Mouse (Mus musculus): ENCODE data around the gene Axin2. TPM values are rescaled to one million over a fixed set of nuclear protein-coding genes. Genes with fewer than 3 reads are reported as not detected.

Gene Axin2
- polyA plus RNA-seq, 1 experiment from 2014 or later = 5.1 TPM

DNA sequence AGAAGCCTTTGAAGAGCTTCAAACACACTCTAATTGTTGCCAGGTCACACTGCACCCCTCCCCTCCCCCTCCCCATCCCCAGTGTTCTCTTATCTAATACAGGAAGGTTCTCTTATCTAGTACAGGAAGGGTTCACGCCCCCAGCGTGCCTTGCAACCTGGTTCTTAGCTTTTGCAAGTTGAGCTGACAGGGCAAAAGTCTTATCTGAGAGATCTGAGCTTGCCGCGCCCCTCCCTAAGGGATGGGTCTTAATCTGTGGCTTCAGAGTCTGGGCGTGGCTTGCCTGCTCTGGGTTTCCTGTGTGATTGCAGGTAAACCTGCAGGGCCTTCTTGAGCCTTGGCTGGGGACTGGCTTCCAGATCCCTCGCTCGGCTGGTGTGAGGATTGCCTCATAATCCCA is 9.2 kb upstream of the Axin2 start:
- DNase-seq (ENCODE audit: low spot score) = peak; percentile 82
- Histone ChIP-seq H3K36me3 (no peaks in the 10 kb centered on the region), H3K27me3 (ENCODE audit: insufficient read depth, poor library complexity, severe bottlenecking) (peaks cover 43% of the 10 kb centered on the region), H3K27ac (peak overlapping the region; percentile 52; the same call in 1 of the 2 replicates), H3K4me1 (peaks cover 33% of the 10 kb centered on the region), H3K4me3 (peak overlapping the region; percentile 56), H3K9me3 (no peaks in the 10 kb centered on the region)
- WGBS = 14% methylated on average over 7 of the region's 7 CpGs

DNA sequence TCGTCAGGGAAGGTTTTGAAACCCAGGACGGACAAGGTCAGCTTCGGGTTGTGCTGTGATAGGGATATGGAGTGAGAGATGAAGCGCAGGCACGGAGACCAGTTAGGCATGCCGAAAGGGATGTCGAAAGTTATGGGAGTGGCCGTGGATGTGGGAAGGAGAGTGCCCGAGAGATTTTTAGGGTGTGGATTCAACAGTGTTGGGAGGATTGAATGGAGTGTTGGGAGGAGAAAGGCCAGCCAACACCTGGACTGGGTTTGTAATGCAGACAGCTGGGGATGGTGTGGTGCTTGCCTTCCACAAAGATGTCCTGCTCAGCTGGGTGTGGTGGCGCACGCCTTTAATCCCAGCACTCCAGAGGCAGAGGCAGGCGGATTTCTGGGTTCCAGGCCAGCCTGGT is 8.0 kb upstream of the Axin2 start:
- Histone ChIP-seq H3K36me3 (no peaks in the 10 kb centered on the region), H3K27me3 (ENCODE audit: insufficient read depth, poor library complexity, severe bottlenecking) (peaks cover 36% of the 10 kb centered on the region), H3K4me1 (peaks cover 24% of the 10 kb centered on the region), H3K4me3 (no peak overlapping the region), H3K27ac (no peak overlapping the region), H3K9me3 (no peaks in the 10 kb centered on the region)
- DNase-seq (ENCODE audit: low spot score) = no peak
- 90% methylated on average over 12 of the region's 12 CpGs for whole genome bisulfite sequencing

DNA sequence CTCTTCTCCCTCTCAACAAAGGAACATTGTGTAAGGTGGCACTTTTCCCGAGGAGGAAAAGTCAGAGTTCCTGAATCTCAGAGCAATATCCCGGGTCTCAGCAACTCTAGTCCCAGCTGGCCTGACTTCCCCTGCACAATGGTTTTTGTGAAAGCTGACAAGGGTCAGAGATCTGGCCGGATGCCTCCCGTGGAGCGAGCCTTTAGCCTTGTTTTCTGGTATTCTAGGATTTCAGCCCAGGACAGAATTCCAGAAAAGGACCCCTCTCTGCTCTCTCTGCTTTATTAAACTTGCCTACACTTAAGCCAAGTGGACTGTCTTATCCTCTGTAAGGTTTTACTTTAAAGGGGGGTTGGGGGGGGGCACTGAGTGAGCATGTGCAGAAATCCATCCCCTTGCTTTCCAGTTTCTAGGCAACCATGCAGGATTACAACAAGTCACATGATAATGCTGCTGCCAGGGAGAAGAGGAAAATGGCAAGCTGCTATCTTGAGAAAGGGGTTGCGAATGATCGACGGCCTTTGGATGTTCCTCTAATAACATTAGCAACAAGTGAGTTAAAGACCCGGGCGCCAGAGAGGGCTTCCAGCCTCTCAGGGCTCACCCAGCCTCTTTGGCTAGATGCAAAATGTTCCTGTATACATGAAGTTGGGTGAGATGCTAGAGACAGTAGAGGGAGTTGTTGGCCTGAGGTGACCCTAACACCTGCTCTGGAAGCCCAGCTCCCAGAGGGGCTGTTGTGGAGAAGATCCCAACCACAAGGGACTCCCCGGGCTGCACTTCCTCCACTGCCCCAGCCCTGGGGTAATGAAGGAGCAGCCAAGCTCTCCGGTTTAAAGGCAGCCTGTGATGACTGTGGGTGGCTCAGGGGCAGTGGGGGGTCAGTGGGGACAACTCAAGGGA is 2.5 kb upstream of the Axin2 start:
- no peak for DNase-seq (ENCODE audit: low spot score)
- H3K27ac ChIP-seq = peak overlapping the region; percentile 36; the same call in 1 of the 2 replicates
- whole genome bisulfite sequencing = 24% methylated on average over 12 of the region's 12 CpGs

DNA sequence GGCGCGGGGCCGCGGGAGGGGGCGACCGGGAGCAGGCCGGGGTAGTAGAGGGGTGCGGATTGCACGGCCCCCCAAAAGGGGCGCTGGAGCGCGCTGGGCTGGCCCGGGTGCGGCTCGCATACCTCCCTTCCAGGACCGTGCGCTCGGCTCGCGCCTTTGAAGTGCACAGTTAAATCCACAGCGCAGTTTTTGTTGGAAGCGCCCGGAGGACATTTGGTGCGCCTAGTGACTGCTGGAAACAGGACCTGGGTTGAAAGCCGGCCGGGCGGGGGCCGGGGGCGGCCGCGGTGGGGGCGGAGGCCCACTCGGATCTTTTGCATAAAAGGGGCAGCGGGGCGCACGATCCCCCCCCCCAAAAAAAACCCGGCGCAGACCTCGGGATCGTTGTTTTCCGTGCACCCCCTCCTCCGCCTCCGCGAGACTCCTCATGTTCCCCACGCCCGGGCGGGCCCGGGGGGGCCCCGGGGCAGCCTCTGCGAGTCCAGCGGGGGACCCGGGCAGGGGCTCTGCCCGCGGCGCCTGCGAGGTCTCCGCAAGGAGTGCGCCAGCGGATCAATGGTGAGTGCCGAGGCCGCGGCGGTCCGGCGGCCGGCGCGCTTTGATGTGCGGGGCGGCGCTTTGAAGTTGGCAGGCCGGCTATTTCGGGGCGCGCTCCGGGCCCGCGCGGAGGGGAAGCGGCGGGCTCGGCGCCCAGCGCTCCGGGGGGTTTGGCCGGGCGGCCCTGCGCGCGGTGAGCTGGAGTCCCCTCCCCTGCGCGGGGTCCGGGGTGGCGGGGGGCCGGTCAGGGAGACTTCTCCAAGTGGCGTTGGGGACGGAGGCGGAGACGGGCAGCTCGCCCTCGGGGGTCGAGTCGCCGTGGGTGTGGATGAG is 722 bp downstream of the Axin2 start:
- peaks cover 21% of the 10 kb centered on the region; the same call in 1 of the 2 replicates for H3K27me3 ChIP-seq (ENCODE audit: insufficient read depth, poor library complexity, severe bottlenecking)
- peak overlapping the region; percentile 92 for H3K4me3 ChIP-seq
- WGBS = under 1% methylated on average over 87 of the region's 104 CpGs
- H3K9me3 ChIP-seq = no peaks in the 10 kb centered on the region
- peak; percentile 94 for DNase-seq (ENCODE audit: low spot score)
- H3K27ac ChIP-seq = peak overlapping the region; percentile 100
- H3K4me1 ChIP-seq = peaks cover 64% of the 10 kb centered on the region
- H3K36me3 ChIP-seq = no peaks in the 10 kb centered on the region

More for the DNA sequence above, 2.5 kb upstream of the Axin2 start:
- H3K36me3 ChIP-seq = no peaks in the 10 kb centered on the region
- peaks cover 32% of the 10 kb centered on the region for H3K4me1 ChIP-seq
- 0 out of 2 replicates have a peak overlapping the region, but pooled peaks have one; percentile 24 for H3K4me3 ChIP-seq
- no peaks in the 10 kb centered on the region for H3K9me3 ChIP-seq
- peaks cover 1% of the 10 kb centered on the region; the same call in 1 of the 2 replicates for H3K27me3 ChIP-seq (ENCODE audit: insufficient read depth, poor library complexity, severe bottlenecking)

DNA sequence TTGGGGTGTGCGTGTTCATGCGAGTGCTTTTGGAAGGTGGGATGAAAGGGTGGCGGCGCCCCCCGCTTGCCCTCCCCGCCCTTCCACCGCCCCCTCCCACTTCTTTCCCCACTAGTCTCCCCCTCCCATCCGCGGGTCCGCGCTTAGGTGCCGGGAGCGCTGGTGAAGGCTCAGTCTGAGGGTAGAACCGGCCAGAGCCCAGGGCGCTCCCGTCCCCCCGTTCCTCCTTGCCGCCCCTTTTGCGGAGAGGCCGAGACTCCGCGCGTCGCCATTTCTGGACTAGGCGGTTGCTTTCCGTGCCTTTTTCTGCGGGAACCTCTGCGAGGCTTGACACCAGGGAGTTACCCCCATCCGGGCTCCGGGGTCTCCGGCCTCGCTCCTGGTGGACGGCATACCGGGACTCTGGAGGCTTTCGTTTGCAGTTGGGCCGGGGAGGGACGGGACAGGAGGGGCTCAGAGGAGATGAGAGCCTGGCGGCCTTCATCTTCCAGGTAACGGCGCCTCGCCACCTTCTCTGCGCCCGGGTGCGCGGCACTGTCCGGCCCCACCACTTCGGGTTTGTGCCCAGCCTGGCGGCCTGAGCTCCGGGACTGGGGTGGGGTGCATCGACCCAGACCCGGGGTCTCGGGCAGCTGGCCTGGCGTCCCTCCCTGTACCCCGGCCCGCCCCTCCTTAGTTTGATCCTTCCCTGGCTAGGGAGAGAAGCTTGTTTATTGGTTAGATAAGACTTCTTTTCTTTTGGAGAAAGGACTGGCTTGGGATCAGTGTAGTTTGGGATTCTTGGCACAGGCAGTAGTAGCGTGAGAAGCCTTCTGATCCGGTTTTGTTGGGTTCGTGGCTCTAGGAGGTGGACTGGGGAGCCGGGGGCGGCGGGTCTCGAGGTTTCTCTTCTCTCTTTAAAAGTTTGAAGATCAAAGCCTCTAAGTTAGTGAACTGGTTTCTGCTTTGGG is 1.6 kb downstream of the Axin2 start:
- under 1% methylated on average over 58 of the region's 62 CpGs for WGBS
- DNase-seq (ENCODE audit: low spot score) = no peak

DNA sequence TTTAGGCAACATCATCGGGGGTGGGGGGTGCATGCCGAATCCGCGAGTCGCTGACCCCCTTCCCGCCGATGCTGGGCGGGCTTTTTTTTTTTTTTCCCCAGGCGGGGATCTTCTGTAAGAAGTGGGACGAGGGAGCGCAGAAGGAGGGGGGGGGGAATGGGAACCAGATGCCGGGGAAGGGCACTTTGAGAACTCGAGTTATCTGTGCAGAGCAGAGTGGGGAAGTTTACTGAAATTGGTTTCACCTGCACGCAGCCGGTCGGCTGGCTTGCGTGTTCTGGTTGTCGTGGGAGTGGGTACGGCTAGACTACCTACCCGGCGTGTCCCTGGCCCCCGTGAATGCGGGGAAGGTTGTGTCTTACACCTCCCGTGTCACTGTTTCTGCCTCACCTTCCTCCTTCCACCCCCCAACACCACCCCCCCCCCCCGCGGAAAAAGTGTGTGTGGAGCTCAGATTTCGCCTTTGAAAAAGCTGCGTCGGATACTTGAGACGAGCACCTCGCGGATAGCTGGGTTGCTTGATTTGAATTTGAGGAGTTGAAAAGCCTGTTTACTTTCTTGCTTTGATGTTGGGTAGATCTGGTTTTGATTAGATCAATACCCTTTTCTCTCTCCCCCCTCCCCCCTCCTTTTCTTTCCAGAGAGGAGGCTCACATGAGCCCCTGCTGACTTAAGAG is 2.5 kb downstream of the Axin2 start:
- WGBS = under 1% methylated on average over 31 of the region's 32 CpGs
- Histone ChIP-seq H3K9me3 (no peaks in the 10 kb centered on the region), H3K27ac (peak overlapping the region; percentile 100), H3K4me1 (peaks cover 76% of the 10 kb centered on the region), H3K27me3 (ENCODE audit: insufficient read depth, poor library complexity, severe bottlenecking) (peaks cover 21% of the 10 kb centered on the region; the same call in 1 of the 2 replicates), H3K36me3 (no peaks in the 10 kb centered on the region), H3K4me3 (peak overlapping the region; percentile 92)
- DNase-seq (ENCODE audit: low spot score) = no peak

More for the DNA sequence above, 1.6 kb downstream of the Axin2 start:
- Histone ChIP-seq H3K27me3 (ENCODE audit: insufficient read depth, poor library complexity, severe bottlenecking) (peaks cover 21% of the 10 kb centered on the region; the same call in 1 of the 2 replicates), H3K4me1 (peaks cover 73% of the 10 kb centered on the region), H3K36me3 (no peaks in the 10 kb centered on the region), H3K27ac (peak overlapping the region; percentile 100), H3K9me3 (no peaks in the 10 kb centered on the region), H3K4me3 (peak overlapping the region; percentile 92)

DNA sequence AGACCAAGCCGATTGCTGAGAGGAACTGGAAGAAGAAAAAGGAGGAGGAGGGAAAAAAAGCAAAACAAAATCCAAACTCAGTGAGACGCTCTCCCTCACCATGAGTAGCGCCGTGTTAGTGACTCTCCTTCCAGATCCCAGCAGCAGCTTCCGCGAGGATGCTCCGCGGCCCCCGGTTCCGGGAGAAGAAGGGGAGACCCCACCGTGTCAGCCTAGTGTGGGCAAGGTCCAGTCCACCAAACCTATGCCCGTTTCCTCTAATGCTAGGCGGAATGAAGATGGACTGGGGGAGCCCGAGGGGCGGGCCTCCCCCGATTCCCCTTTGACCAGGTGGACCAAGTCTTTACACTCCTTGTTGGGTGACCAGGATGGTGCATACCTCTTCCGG is 3.0 kb downstream of the Axin2 start:
- peaks cover 21% of the 10 kb centered on the region; the same call in 1 of the 2 replicates for H3K27me3 ChIP-seq (ENCODE audit: insufficient read depth, poor library complexity, severe bottlenecking)
- 2% methylated on average over 17 of the region's 17 CpGs for WGBS
- H3K4me3 ChIP-seq = peak overlapping the region; percentile 92
- peak overlapping the region; percentile 100 for H3K27ac ChIP-seq
- DNase-seq (ENCODE audit: low spot score) = no peak
- peaks cover 76% of the 10 kb centered on the region for H3K4me1 ChIP-seq
- no peaks in the 10 kb centered on the region for H3K36me3 ChIP-seq
- H3K9me3 ChIP-seq = no peaks in the 10 kb centered on the region

DNA sequence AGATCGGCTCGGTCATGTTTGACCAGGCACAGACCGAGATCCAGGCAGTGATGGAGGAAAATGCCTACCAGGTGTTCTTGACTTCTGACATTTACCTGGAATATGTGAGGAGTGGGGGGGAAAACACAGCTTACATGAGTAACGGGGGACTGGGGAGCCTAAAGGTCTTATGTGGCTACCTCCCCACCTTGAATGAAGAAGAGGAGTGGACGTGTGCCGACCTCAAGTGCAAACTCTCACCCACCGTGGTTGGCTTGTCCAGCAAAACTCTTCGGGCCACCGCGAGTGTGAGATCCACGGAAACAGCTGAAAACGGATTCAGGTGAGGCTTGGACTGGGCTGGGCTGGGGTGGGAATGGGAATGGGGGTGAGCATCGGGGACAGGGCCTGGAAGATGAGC is 3.6 kb downstream of the Axin2 start:
- WGBS = 30% methylated on average over 13 of the region's 13 CpGs
- Histone ChIP-seq H3K4me3 (peak overlapping the region; percentile 92), H3K27me3 (ENCODE audit: insufficient read depth, poor library complexity, severe bottlenecking) (peaks cover 21% of the 10 kb centered on the region; the same call in 1 of the 2 replicates), H3K9me3 (no peaks in the 10 kb centered on the region), H3K36me3 (no peaks in the 10 kb centered on the region), H3K4me1 (peaks cover 81% of the 10 kb centered on the region), H3K27ac (no peak overlapping the region)
- DNase-seq (ENCODE audit: low spot score) = no peak

DNA sequence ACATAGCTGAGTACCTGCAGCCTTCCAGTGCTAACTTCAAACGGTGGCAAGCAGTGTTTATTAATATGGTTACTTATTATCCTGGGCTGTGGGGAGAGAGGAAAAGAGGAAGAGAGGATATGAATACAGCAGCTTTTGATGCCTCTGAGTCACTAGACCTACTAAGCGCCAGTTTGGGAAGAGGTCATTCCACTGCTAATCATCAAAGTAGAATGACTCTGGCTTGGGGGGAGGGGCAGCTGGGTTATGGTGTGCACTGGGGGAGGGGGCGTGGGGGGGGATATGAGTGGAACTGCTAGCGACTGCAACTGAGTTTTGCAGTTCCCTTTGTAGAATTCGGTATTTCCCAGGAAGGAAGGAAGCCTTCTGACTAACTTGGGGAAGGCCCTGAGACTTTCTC is 4.2 kb downstream of the Axin2 start:
- WGBS = 19% methylated on average over 5 of the region's 5 CpGs
- no peaks in the 10 kb centered on the region for H3K9me3 ChIP-seq
- no peak for DNase-seq (ENCODE audit: low spot score)
- H3K4me3 ChIP-seq = peak overlapping the region; percentile 92
- H3K27ac ChIP-seq = no peak overlapping the region
- peaks cover 21% of the 10 kb centered on the region; the same call in 1 of the 2 replicates for H3K27me3 ChIP-seq (ENCODE audit: insufficient read depth, poor library complexity, severe bottlenecking)
- no peaks in the 10 kb centered on the region for H3K36me3 ChIP-seq
- peaks cover 87% of the 10 kb centered on the region for H3K4me1 ChIP-seq

DNA sequence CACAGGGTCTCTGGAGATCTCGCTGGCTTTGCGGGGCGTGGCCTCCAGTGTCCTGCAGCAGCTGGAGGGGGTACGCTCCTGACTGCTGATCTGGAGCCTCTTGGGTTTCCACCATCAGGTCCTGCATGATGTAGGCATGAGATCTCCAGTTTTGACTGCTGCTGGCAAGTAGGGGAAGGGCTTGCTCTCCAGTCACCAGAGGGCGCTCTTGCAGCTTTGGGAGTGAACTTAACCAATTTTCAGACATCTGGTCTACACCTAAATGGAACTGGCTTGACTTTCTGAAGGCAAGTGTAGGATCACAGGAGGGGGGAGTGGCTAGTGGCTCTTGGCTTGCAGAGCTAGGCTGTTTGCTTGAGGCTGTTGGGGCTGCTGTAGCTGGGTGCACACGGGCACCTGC is 5.1 kb downstream of the Axin2 start:
- H3K9me3 ChIP-seq = no peaks in the 10 kb centered on the region
- peak; percentile 87 for DNase-seq (ENCODE audit: low spot score)
- H3K27me3 ChIP-seq (ENCODE audit: insufficient read depth, poor library complexity, severe bottlenecking) = peaks cover 21% of the 10 kb centered on the region; the same call in 1 of the 2 replicates
- peak overlapping the region; percentile 22; the same call in 1 of the 2 replicates for H3K27ac ChIP-seq
- WGBS = 19% methylated on average over 6 of the region's 6 CpGs
- peaks cover 87% of the 10 kb centered on the region for H3K4me1 ChIP-seq
- peak overlapping the region; percentile 92 for H3K4me3 ChIP-seq
- no peaks in the 10 kb centered on the region for H3K36me3 ChIP-seq

DNA sequence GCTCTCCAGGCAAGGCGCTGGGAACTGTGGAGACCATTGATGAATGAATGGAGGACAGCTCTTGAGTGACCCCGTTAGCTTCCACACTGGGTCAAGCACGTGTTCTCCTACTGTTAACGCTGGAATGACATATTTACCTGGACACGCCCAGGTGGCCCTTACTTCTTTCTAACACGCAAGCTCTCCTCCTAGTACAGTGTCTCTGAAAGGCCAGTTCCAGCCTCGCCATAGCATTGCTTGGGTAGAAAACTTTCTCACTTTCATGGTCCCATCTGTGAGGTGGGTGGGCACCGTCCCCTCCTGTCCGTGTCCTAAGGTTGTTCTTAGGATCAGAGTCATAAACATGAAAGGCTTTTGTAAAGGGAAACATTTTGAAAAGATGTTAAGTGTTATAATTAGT is 5.7 kb downstream of the Axin2 start:
- Histone ChIP-seq H3K27me3 (ENCODE audit: insufficient read depth, poor library complexity, severe bottlenecking) (peaks cover 21% of the 10 kb centered on the region; the same call in 1 of the 2 replicates), H3K4me1 (peaks cover 93% of the 10 kb centered on the region), H3K4me3 (no peak overlapping the region), H3K36me3 (peaks cover 3% of the 10 kb centered on the region; the same call in 1 of the 2 replicates), H3K9me3 (no peaks in the 10 kb centered on the region), H3K27ac (peak overlapping the region; percentile 19; the same call in 1 of the 2 replicates)
- no peak for DNase-seq (ENCODE audit: low spot score)
- 82% methylated on average over 9 of the region's 9 CpGs for WGBS
